Mouse (Mus musculus) erythroblast, adult 5-6 weeks (primary cell): ENCODE measurements around the gene Sebox. TPM values are rescaled to one million over a fixed set of nuclear protein-coding genes. Genes with fewer than 3 reads are reported as not detected.

Source experiments
- ATAC-seq: replicated peaks from 2 replicates; pipeline ENCODE4 v1.8.0; 2016; ENCODE audit warnings: moderate number of reproducible peaks, mild to moderate bottlenecking, moderate TSS enrichment, inconsistent platforms; ENCODE audit not compliant: poor library complexity, low FRiP score, severe bottlenecking
- total RNA-seq, 2 experiments: library from RNA; stranded (forward) in 1 of 2; stranded (reverse) in 1 of 2; fragments of 150-400 nt in 1 of 2; fragments of 200-764, 138-1000 nt in 1 of 2; gene quantifications; 2 replicates each; pipeline versions ENCODE4 v1.2.3 to v1.2.4; 2015 to 2017; ENCODE audit warnings: low replicate concordance in 2 of 2

The Sebox gene
- total RNA-seq (2015; ENCODE audit: low replicate concordance) (not detected in 2 replicates), total RNA-seq (2017; ENCODE audit: low replicate concordance) (not detected in 2 replicates)

DNA sequence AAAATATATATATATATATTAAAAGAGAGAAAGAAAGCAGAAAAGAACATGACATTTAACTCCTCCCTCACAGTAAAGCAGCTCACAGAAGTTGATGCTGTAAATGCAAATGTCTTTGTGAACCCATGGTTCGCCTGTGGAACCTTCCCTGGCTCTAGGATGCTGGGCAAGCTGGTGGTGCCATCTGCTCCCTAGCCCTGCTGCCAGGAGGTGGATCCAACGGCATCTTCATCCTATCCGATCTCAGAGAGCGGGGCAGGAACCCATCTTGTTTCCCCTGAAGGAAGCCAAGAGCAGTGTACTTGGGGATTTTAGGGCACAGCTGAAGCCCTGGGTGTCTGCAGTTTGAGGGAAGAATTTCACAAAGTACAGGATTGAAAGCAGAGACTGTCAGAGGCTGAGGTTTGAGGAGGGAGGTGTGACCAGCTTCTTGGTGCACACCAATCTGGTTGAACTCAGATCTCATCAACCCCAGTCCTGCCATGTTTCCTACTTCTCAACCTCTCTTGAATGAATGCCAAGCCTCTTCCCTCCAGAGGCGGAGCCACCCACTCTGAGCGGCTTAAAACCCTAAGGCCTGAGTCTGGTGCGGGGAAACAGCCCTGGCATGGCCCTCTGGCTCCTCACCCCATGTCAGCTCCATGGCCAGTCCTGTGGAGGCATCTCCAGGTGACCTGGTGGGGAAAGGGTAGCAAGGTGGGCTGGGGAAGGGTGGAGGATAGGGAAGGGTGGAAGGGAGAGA is at the start of gene Sebox:
TSS of gene Sebox (plus strand) at position 539 of the 742 bp plus-strand sequence.
- ATAC-seq, result no peak

DNA sequence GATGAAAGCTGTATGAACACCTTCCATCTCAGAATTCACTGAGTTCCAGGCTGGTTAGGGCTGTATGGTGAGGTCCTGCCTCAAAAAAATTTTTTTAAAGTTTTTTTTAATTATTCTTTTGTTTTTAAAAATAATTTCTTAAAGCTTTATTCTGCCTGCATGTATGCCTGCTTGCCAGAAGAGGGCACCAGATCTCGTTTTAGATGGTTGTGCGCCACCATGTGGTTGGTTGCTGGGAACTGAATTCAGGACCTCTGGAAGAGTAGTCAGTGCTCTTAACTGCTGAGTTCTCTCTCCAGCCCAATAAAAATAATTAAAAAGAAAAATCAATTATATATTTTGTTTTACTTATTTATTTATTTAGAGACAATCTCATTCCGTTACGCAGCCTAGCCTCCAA is 49.6 kb upstream of the Sebox start:
- no peak for ATAC-seq

- ATAC-seq, result 0 out of 2 replicates have a peak, but pooled peaks have one; percentile 38
These were observed 49.0 kb upstream of the Sebox start for GRCm38 (mm10) chr11:78454276-78454675.

- no peak for ATAC-seq
These were observed 47.9 kb upstream of the Sebox start for GRCm38 (mm10) chr11:78455308-78455707.

GRCm38 (mm10) chr11:78458740-78459139 is 44.5 kb upstream of the Sebox start:
- no peak for ATAC-seq

DNA sequence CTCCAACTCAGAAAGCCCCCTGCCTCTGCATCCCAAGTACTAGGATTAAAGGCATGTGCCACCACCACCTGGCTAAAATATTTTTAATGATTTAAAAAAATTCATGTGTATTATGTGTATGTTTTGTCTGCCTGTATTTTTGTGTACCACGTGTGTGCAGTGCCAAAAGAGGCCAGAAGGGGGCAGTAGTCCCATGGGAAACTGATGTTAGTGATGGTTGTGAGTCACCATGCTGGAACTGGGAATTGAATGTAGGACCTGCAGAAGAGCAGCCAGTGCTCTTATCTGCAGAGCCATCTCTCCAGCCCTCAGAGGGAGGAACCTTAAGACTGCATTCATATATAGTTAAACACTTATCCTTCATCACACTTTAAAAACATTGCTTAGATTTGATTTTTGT is 41.4 kb upstream of the Sebox start:
- ATAC-seq, result no peak

GRCm38 (mm10) chr11:78462669-78463068 is 40.6 kb upstream of the Sebox start:
- ATAC-seq, result no peak

- 0 out of 2 replicates have a peak, but pooled peaks have one; percentile 39 for ATAC-seq
These were observed 39.8 kb upstream of the Sebox start for GRCm38 (mm10) chr11:78463286-78464036.

DNA sequence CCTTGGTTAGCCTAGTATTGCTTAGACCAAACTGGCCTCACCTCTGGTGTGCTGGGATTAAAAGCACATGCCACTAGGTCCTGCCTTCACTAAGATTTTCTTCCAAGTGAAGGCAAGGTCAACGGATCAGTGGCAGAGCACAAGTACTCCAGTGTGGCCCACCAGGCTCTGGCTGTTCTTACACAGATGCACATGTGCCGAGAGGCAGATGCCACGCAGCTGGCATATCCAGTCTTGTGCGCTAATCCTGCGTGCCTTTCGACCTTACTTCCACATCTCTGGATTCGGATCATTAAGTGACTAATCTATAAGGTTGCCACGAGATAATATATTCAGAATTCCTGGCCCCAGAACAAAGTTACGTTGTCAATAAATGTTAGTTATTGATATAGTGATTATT is 38.1 kb upstream of the Sebox start:
- no peak for ATAC-seq

GRCm38 (mm10) chr11:78465568-78466180 is 37.6 kb upstream of the Sebox start, which contains the start of gene Slc46a1:
Slc46a1 (plus strand) TSS chr11:78465697.
- ATAC-seq, result peak; percentile 48; the same call in 1 of the 2 replicates

DNA sequence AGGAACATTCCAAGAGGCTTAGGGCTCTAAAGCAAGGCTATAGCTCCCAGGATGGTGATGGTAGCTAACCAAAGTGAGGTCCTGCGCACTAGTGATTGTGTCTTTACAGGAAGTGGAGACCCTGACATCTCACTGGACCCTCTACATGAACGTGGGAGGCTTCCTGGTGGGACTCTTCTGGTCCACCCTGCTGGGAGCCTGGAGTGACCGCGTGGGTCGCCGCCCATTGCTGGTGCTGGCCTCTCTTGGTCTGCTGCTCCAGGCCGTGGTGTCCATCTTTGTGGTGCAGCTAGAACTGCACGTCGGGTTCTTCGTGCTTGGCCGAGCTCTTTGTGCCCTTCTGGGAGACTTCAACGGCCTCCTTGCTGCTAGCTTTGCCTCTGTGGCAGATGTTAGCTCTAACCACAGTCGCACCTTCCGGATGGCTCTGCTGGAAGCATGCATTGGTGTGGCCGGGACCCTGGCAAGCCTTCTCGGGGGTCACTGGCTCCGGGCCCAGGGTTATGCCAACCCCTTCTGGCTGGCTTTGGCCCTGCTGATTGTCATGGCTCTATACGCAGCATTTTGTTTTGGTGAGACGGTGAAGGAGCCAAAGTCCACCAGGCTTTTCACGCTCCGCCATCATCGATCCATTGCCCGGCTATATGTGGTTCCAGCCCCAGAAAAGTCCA is 36.9 kb upstream of the Sebox start:
- no peak for ATAC-seq

DNA sequence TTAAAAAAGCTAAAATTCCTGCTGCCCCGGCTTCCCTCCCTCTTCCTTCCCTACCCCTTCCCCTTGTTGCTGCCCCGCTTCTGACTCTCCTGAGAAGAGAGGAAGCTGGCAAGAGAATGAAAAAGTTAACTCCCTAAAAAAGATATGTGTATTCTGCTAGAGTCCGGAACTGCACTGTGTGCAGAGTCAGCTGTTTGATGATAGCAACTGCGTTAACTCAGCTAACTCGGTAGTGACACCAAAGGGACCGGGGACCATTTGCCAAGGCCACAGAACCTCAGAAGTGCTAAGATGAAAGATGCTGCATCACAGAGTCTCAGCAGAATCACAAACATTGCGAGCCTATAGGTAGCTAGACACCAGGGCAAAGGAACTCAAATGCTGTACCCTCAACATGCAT is 35.7 kb upstream of the Sebox start:
- no peak for ATAC-seq

GRCm38 (mm10) chr11:78467932-78468331 is 35.3 kb upstream of the Sebox start:
- ATAC-seq, result no peak

DNA sequence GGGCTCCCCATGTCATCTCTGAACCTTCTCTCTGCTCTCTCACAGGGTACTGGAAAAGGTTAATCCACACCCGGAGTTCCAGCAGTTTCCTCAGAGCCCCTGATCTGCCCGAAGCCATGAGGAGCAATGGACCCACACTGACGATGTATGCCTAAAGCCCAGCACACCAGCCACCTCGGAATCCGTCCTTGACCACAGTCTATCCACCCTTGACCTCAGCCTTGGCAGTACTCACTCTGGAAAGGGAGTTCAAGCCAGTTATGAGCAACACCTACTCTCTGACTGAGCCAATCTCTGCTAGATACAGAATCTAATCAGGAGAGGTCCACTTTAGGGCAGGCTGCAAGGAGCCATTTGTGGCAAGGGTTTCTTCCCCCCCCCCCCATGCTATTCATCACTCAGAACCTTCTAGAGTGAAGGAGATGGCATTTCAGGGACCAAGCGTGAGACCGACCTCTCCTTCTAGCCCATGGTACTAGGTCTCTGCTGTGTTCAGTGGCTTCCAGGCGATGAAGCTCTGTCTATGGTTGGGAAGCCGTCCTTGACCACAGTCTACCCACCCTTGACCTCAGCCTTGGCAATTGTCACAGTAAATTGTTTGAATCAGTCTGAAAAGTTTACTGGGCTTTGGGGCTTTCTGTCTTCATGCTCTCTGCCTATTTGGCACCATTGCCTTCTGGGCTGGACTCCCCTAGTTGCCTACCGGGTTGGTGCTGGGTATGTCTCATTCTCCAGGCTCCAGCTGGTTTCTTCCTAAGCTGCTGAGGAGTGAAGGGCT is 31.7 kb upstream of the Sebox start:
- ATAC-seq, result no peak

DNA sequence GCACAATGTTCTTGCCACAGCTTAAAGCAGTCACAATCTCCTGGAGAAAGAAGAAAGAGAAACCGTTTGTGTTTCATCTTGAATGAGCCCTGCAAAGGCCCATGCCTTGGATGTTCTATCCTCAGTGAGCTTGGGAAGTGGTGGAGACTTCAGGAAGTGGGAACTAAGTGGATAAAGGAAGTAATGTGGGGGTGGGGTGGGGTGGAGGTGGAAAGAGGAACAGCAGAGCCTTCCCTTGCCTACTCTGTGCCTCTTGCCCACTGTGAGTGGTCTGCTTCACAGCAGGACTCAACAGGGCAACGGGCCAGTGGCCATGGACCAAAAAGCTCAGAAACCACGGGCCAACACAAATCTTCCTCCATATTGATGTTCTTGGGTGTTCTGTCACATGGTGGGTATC is 28.0 kb upstream of the Sebox start:
- ATAC-seq, result no peak

- ATAC-seq, result no peak
These were observed 19.6 kb upstream of the Sebox start for GRCm38 (mm10) chr11:78483639-78484038.

GRCm38 (mm10) chr11:78488168-78488567 is 15.1 kb upstream of the Sebox start:
- ATAC-seq, result 0 out of 2 replicates have a peak, but pooled peaks have one; percentile 53

DNA sequence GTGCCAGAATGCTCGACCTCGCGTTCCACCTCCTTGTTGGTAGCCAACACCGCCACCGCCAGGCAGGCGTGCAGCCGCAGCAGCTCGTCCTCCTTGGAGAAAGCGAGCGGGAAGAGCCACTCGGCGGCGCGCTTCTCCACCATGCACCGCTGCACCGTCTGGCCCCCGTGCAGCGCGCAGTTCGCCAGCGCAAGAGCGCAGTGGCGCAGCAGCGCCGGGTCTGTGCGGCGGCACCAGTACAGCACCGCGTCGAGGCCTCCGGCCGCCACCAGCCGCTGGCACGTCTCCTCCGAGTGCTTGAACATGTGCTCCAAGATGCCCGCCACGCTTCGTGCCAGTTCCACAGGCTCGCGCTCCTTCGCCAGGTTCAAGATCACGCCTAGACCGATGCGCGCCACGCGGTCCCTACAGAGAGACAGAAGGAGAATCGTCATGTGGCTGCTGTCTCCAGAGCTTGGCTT is 12.4 kb upstream of the Sebox start:
- no peak for ATAC-seq

GRCm38 (mm10) chr11:78495904-78496303 is 7.3 kb upstream of the Sebox start:
- no peak for ATAC-seq
